Mouse (Mus musculus): ENCODE measurements around the gene Hmces. TPM values are rescaled to one million over a fixed set of nuclear protein-coding genes. Genes with fewer than 3 reads are reported as not detected.

The Hmces gene
- polyA plus RNA-seq, 1 experiment from 2014 or later: 43.9 TPM

DNA sequence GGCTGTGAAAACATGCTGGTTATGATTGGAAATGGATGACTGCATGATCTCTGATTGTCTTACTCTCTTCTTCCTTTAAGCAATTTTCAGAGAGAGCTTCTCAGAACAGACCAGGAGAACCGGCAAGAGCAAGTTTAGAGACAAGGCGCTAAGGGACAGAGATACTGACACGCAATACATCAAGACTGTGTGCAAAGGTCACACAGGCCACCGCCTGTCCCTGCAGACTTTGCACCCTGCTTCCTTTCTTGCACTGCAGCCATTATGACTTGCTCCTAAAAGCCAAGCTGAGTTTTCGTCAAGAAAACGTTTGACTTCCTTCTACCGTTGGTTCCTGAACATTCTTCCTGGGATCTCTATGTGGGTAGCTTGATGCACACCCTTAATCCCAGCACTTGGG lies 38.2 kb upstream of the Hmces start:
- Histone ChIP-seq H3K27ac (ENCODE audit: low read depth, low read length) (no peak overlapping the region), H3K27me3 (replicated peaks; ENCODE audit: control insufficient read depth, insufficient read depth, low read length) (no peaks in the 10 kb centered on the region), H3K36me3 (ENCODE audit: control insufficient read depth, insufficient read depth, low read length) (no peaks in the 10 kb centered on the region), H3K4me2 (ENCODE audit: low read length) (no peak overlapping the region), H3K4me1 (ENCODE audit: control insufficient read depth, insufficient read depth, low read depth, low read length) (no peaks in the 10 kb centered on the region), H3K9ac (ENCODE audit: low read depth, low read length) (no peak overlapping the region), H3K4me3 (ENCODE audit: low read length) (no peak overlapping the region), H3K9me3 (ENCODE audit: control insufficient read depth, low read length) (no peaks in the 10 kb centered on the region)
- WGBS: 88% methylated on average over 7 of the region's 7 CpGs
- ATAC-seq: no peak

- WGBS: 78% methylated on average over 13 of the region's 13 CpGs
- H3K4me2 ChIP-seq (ENCODE audit: low read length): no peak overlapping the region
- no peak overlapping the region for H3K27ac ChIP-seq (ENCODE audit: low read depth, low read length)
- H3K4me3 ChIP-seq (ENCODE audit: low read length): no peak overlapping the region
- no peak for ATAC-seq
- no peaks in the 10 kb centered on the region for H3K4me1 ChIP-seq (ENCODE audit: control insufficient read depth, insufficient read depth, low read depth, low read length)
- no peaks in the 10 kb centered on the region for H3K9me3 ChIP-seq (ENCODE audit: control insufficient read depth, low read length)
- no peaks in the 10 kb centered on the region for H3K27me3 ChIP-seq (replicated peaks; ENCODE audit: control insufficient read depth, insufficient read depth, low read length)
- no peak overlapping the region for H3K9ac ChIP-seq (ENCODE audit: low read depth, low read length)
- H3K36me3 ChIP-seq (ENCODE audit: control insufficient read depth, insufficient read depth, low read length): no peaks in the 10 kb centered on the region
These were observed 37.6 kb upstream of the Hmces start for GRCm38 (mm10) chr6:87876068-87876643.

GRCm38 (mm10) chr6:87879010-87879409 lies 34.7 kb upstream of the Hmces start:
- H3K36me3 ChIP-seq (ENCODE audit: control insufficient read depth, insufficient read depth, low read length): no peaks in the 10 kb centered on the region
- H3K9ac ChIP-seq (ENCODE audit: low read depth, low read length): no peak overlapping the region
- H3K9me3 ChIP-seq (ENCODE audit: control insufficient read depth, low read length): no peaks in the 10 kb centered on the region
- no peak overlapping the region for H3K27ac ChIP-seq (ENCODE audit: low read depth, low read length)
- no peaks in the 10 kb centered on the region for H3K27me3 ChIP-seq (replicated peaks; ENCODE audit: control insufficient read depth, insufficient read depth, low read length)
- no peaks in the 10 kb centered on the region for H3K4me1 ChIP-seq (ENCODE audit: control insufficient read depth, insufficient read depth, low read depth, low read length)
- 58% methylated on average over 4 of the region's 4 CpGs for WGBS
- no peak for ATAC-seq
- no peak overlapping the region for H3K4me2 ChIP-seq (ENCODE audit: low read length)
- no peak overlapping the region for H3K4me3 ChIP-seq (ENCODE audit: low read length)

GRCm38 (mm10) chr6:87879628-87880027 lies 34.1 kb upstream of the Hmces start:
- WGBS: 72% methylated on average over 3 of the region's 3 CpGs
- H3K36me3 ChIP-seq (ENCODE audit: control insufficient read depth, insufficient read depth, low read length): no peaks in the 10 kb centered on the region
- H3K4me3 ChIP-seq (ENCODE audit: low read length): no peak overlapping the region
- no peaks in the 10 kb centered on the region for H3K4me1 ChIP-seq (ENCODE audit: control insufficient read depth, insufficient read depth, low read depth, low read length)
- no peaks in the 10 kb centered on the region for H3K9me3 ChIP-seq (ENCODE audit: control insufficient read depth, low read length)
- no peak overlapping the region for H3K9ac ChIP-seq (ENCODE audit: low read depth, low read length)
- no peaks in the 10 kb centered on the region for H3K27me3 ChIP-seq (replicated peaks; ENCODE audit: control insufficient read depth, insufficient read depth, low read length)
- no peak overlapping the region for H3K4me2 ChIP-seq (ENCODE audit: low read length)
- ATAC-seq: no peak
- H3K27ac ChIP-seq (ENCODE audit: low read depth, low read length): no peak overlapping the region

DNA sequence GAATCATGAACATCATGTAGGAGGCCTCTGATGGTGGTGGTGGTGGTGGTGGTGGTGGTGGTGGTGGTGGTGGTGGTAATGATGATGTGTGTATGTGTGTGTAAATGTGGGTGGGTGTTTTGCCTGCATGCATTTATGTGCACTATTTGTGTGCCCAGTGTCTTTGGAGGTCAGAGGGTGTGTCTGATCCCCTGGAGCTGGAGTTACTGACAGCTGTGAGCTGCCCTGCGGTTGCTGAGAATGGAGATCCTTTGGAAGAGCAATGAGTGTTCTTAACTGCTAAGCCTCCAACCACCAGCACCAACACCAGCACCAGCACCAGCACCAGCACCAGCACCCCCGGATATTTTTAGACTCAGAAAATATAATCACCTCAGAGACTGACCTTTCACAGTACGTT lies 31.5 kb upstream of the Hmces start:
- peaks cover under 1% of the 10 kb centered on the region for H3K4me1 ChIP-seq (ENCODE audit: control insufficient read depth, insufficient read depth, low read depth, low read length)
- ATAC-seq: no peak
- H3K9ac ChIP-seq (ENCODE audit: low read depth, low read length): no peak overlapping the region
- H3K9me3 ChIP-seq (ENCODE audit: control insufficient read depth, low read length): no peaks in the 10 kb centered on the region
- 88% methylated on average over 3 of the region's 3 CpGs for WGBS
- no peaks in the 10 kb centered on the region for H3K36me3 ChIP-seq (ENCODE audit: control insufficient read depth, insufficient read depth, low read length)
- no peak overlapping the region for H3K27ac ChIP-seq (ENCODE audit: low read depth, low read length)
- no peaks in the 10 kb centered on the region for H3K27me3 ChIP-seq (replicated peaks; ENCODE audit: control insufficient read depth, insufficient read depth, low read length)
- no peak overlapping the region for H3K4me3 ChIP-seq (ENCODE audit: low read length)
- no peak overlapping the region for H3K4me2 ChIP-seq (ENCODE audit: low read length)

DNA sequence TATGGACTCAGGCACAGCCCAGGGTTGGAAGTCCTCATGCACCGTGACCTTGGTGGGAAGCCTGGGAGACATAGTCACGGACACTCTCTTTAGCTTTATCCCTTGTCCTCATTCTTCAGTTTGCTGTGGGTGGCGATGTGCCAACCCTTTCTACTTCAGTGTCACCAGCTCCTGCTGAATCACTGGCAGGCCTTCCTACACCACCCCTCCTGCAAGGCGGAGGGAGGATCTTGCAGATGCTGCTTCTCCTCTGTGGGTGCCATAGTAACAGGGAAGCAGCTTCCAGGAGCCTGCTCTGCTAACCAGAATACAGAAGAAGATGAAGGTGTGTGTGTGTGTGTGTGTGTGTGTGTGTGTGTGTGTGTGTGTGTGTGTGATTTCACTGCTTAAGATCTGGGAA lies 30.9 kb upstream of the Hmces start:
- H3K27ac ChIP-seq (ENCODE audit: low read depth, low read length): no peak overlapping the region
- no peak overlapping the region for H3K9ac ChIP-seq (ENCODE audit: low read depth, low read length)
- no peak overlapping the region for H3K4me3 ChIP-seq (ENCODE audit: low read length)
- no peak overlapping the region for H3K4me2 ChIP-seq (ENCODE audit: low read length)
- H3K36me3 ChIP-seq (ENCODE audit: control insufficient read depth, insufficient read depth, low read length): no peaks in the 10 kb centered on the region
- H3K4me1 ChIP-seq (ENCODE audit: control insufficient read depth, insufficient read depth, low read depth, low read length): peaks cover 3% of the 10 kb centered on the region
- peak; percentile 31; the same call in 1 of the 2 replicates for ATAC-seq
- no peaks in the 10 kb centered on the region for H3K27me3 ChIP-seq (replicated peaks; ENCODE audit: control insufficient read depth, insufficient read depth, low read length)
- 44% methylated on average over 4 of the region's 4 CpGs for WGBS
- H3K9me3 ChIP-seq (ENCODE audit: control insufficient read depth, low read length): no peaks in the 10 kb centered on the region

DNA sequence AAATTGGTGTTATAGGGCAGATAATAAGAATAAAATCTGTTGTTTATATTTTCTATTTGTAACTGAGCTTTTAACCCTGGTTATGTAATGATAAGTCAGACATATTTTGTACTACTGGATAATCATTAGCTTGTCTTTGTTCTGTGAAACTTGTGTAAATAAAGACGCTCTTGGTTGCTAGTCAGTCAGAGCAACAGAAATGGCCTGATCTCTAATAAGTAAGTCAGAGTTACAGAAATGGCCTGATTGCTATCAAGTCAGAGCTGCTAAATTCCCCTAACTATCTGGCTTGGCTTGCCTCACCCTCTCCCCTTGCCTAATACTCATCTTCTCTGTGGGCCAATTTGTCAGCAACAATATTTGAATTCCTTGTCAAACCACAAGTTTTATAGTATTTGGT lies 27.0 kb upstream of the Hmces start:
- no peak overlapping the region for H3K9ac ChIP-seq (ENCODE audit: low read depth, low read length)
- no peaks in the 10 kb centered on the region for H3K27me3 ChIP-seq (replicated peaks; ENCODE audit: control insufficient read depth, insufficient read depth, low read length)
- 89% methylated on average over 1 of the region's 1 CpGs for WGBS
- ATAC-seq: no peak
- H3K9me3 ChIP-seq (ENCODE audit: control insufficient read depth, low read length): no peaks in the 10 kb centered on the region
- peaks cover 12% of the 10 kb centered on the region for H3K36me3 ChIP-seq (ENCODE audit: control insufficient read depth, insufficient read depth, low read length)
- H3K4me2 ChIP-seq (ENCODE audit: low read length): no peak overlapping the region
- H3K27ac ChIP-seq (ENCODE audit: low read depth, low read length): no peak overlapping the region
- peaks cover 10% of the 10 kb centered on the region for H3K4me1 ChIP-seq (ENCODE audit: control insufficient read depth, insufficient read depth, low read depth, low read length)
- no peak overlapping the region for H3K4me3 ChIP-seq (ENCODE audit: low read length)

DNA sequence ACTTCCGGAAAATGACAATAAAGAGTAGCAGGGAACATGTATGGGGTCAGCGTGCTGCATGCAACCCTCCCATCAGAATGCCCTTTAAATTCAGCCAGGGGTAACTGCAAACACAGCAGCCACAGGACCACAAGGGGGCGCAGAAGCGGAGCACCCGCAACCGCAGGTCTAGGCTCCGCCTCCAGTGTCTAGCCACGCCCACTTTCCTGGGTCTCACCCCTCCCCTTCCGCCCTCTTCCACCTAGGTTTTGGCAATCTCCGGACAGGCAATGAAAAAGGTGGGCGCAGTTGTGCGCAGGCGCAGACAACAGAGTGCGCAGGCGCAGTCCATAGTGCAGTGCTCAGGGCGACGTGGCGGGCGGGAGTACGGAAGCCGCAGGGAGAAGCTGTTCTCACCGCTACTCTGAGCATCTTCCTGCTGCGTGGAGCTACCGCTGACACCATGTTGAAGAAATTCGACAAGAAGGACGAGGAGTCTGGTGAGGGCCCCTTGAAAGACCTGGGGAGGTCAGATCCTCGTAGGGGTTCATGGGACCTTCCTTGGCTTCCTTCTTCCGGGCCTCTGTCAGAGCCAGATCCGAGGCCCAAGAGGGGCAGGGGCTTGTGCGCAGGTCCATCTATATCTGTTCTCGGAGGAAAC lies 26.0 kb upstream of the Hmces start, which contains the start of gene Copg1:
Gene Copg1, plus strand, starts transcription at position 221 of the 640 bp plus-strand sequence.
- Histone ChIP-seq H3K4me1 (ENCODE audit: control insufficient read depth, insufficient read depth, low read depth, low read length) (peaks cover 10% of the 10 kb centered on the region), H3K9ac (ENCODE audit: low read depth, low read length) (peak within 1 kb of the TSS; percentile 68), H3K4me2 (ENCODE audit: low read length) (peak within 1 kb of the TSS; percentile 82), H3K27ac (ENCODE audit: low read depth, low read length) (peak within 1 kb of the TSS; percentile 63), H3K27me3 (replicated peaks; ENCODE audit: control insufficient read depth, insufficient read depth, low read length) (no peaks in the 10 kb centered on the region), H3K36me3 (ENCODE audit: control insufficient read depth, insufficient read depth, low read length) (peaks cover 14% of the 10 kb centered on the region), H3K4me3 (ENCODE audit: low read length) (peak within 1 kb of the TSS; percentile 79), H3K9me3 (ENCODE audit: control insufficient read depth, low read length) (no peaks in the 10 kb centered on the region)
- WGBS: under 1% methylated on average over 31 of the region's 31 CpGs
- peak; percentile 96 for ATAC-seq

DNA sequence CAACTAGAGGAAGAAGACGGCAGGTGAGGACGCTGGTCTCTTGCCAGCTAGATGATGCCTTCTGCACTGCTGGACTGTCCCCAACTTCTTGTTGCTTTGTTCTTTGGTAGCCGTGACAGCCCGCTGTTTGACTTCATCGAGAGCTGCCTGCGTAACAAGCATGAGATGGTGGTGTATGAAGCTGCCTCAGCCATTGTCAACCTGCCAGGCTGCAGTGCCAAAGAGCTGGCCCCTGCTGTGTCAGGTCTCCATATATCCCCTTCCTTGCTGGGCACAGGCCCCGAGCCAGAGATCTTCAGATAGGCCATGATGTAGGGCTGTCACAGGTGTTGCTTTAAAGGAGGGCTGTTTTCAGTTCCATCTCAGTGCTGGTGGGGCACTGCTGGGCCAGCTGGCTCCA lies 19.8 kb upstream of the Hmces start:
- peaks cover 1% of the 10 kb centered on the region for H3K4me1 ChIP-seq (ENCODE audit: control insufficient read depth, insufficient read depth, low read depth, low read length)
- no peak overlapping the region for H3K9ac ChIP-seq (ENCODE audit: low read depth, low read length)
- H3K4me2 ChIP-seq (ENCODE audit: low read length): no peak overlapping the region
- no peaks in the 10 kb centered on the region for H3K9me3 ChIP-seq (ENCODE audit: control insufficient read depth, low read length)
- no peak overlapping the region for H3K27ac ChIP-seq (ENCODE audit: low read depth, low read length)
- peaks cover 39% of the 10 kb centered on the region for H3K36me3 ChIP-seq (ENCODE audit: control insufficient read depth, insufficient read depth, low read length)
- no peak overlapping the region for H3K4me3 ChIP-seq (ENCODE audit: low read length)
- WGBS: 71% methylated on average over 7 of the region's 7 CpGs
- no peaks in the 10 kb centered on the region for H3K27me3 ChIP-seq (replicated peaks; ENCODE audit: control insufficient read depth, insufficient read depth, low read length)
- peak; percentile 48; the same call in 1 of the 2 replicates for ATAC-seq
